Mouse (Mus musculus) heart, postnatal 0 days (tissue): ENCODE data around the gene Tiam1. TPM values are rescaled to one million over a fixed set of nuclear protein-coding genes. Genes with fewer than 3 reads are reported as not detected.
A peak's percentile ranks its signal among the peaks of the same experiment; 100 is the strongest.

Experiments used
- ATAC-seq: fragments of 200-750 bp; cut with Nextera tagmentation; 2 replicates; pipeline ENCODE4 v1.8.0; 2017; ENCODE audit warnings: low read depth, moderate number of reproducible peaks, moderate library complexity; ENCODE audit not compliant: insufficient read depth
- DNase-seq: peaks from one replicate; pipeline ENCODE4 v3.0.0-alpha.2; 2016; ENCODE audit warnings: low spot score
- H3K27ac ChIP-seq: fragments of 300-500 bp; sonication (generic); 2 replicates; pipeline ENCODE4 v1.5.1; 2014; ENCODE audit warnings: low read depth, mild to moderate bottlenecking
- H3K27me3 ChIP-seq: fragments of 300-500 bp; sonication (generic); 2 replicates; pipeline ENCODE4 v1.6.1; 2014; ENCODE audit warnings: low read length, mixed read lengths; ENCODE audit not compliant: control insufficient read depth, insufficient read depth
- H3K36me3 ChIP-seq: fragments of 300-500 bp; sonication (generic); replicated peaks from 2 replicates; pipeline ENCODE4 v1.6.1; 2014; ENCODE audit warnings: low read length, mixed read lengths; ENCODE audit not compliant: control insufficient read depth, insufficient read depth
- H3K4me1 ChIP-seq: fragments of 300-500 bp; sonication (generic); 2 replicates; pipeline ENCODE4 v1.6.1; 2014; ENCODE audit warnings: antibody characterized with exemption; ENCODE audit not compliant: control insufficient read depth, insufficient read depth
- H3K4me2 ChIP-seq: fragments of 300-500 bp; sonication (generic); 2 replicates; pipeline ENCODE4 v1.6.1; 2014; ENCODE audit warnings: low read depth, mild to moderate bottlenecking, low read length, moderate library complexity
- H3K4me3 ChIP-seq: fragments of 300-500 bp; sonication (generic); 2 replicates; pipeline ENCODE4 v1.5.1; 2014; ENCODE audit warnings: low read depth, low read length
- H3K9ac ChIP-seq: fragments of 300-500 bp; sonication (generic); replicated peaks from 2 replicates; pipeline ENCODE4 v1.6.1; 2014; ENCODE audit warnings: low read depth, low read length, mixed read lengths
- H3K9me3 ChIP-seq: fragments of 300-500 bp; sonication (generic); replicated peaks from 2 replicates; pipeline ENCODE4 v1.6.1; 2016; ENCODE audit warnings: low read length; ENCODE audit not compliant: control insufficient read depth
- CTCF ChIP-seq: IDR thresholded peaks from 2 replicates; pipeline ENCODE4 v1.5.1; 2016; ENCODE audit warnings: antibody characterized with exemption, control low read depth, low read depth
- EP300 ChIP-seq: IDR thresholded peaks from 2 replicates; pipeline ENCODE4 v1.6.1; 2016; ENCODE audit warnings: antibody characterized with exemption, low read depth
- WGBS: fragments of 180-500 bp; shearing (Covaris S2); extraction: QIAGEN DNeasy Blood & Tissue Kit; methylation state at CpG from one replicate; pipeline ENCODE4 v1.1.7; 2014; 5-methylcytosine and 5-hydroxymethylcytosine counted together
- polyA plus RNA-seq: library from polyadenylated mRNA; unstranded; fragments of >200 nt; fragmentation: Nextera tagmentation; extraction: Ambion mirVana; gene quantifications from 2 replicates; pipeline ENCODE4 v1.2.1, GENCODE M21; 2015
- total RNA-seq: library from RNA; depleted of rRNA; stranded (reverse); fragments of >200 nt; gene quantifications from 2 replicates; pipeline ENCODE4 v1.2.3, GENCODE M21; 2014; ENCODE audit warnings: low replicate concordance

Tiam1 gene
- total and polyA plus RNA-seq, 2 experiments from 2014 or later = 2.6 to 3.6 TPM

DNA sequence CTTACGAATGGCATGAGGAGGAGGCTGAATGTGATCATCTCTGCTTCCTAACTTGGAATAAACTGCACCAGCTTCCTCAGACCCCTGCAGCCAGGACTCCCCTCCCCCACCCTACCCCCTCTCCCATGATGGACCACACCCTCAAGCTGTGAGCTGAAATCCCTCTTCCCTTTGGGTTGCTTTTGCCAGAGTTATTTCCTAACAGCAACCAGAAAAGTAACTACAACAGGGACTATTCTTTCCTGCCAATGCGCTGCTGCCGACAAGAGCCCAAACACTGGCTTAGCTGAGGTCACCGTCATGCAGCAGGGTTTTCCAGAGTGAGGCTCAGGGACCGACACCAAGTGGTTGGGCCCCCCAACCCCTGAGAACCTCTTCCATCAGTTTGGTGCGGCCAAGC lies 303.2 kb downstream of the Tiam1 start:
- ATAC-seq (no peak), DNase-seq (no peak)
- TF ChIP-seq EP300 (no peak), CTCF (no peak)
- Histone ChIP-seq H3K36me3 (no peaks in the 10 kb centered on the region), H3K4me3 (no peak overlapping the region), H3K27ac (no peak overlapping the region), H3K9me3 (no peaks in the 10 kb centered on the region), H3K27me3 (peaks cover 12% of the 10 kb centered on the region; the same call in 1 of the 2 replicates), H3K9ac (no peak overlapping the region), H3K4me1 (no peaks in the 10 kb centered on the region), H3K4me2 (no peak overlapping the region)
- WGBS = 81% methylated on average over 6 of the region's 6 CpGs

- Histone ChIP-seq H3K4me3 (no peak overlapping the region), H3K9me3 (no peaks in the 10 kb centered on the region), H3K27ac (no peak overlapping the region), H3K4me2 (no peak overlapping the region), H3K4me1 (no peaks in the 10 kb centered on the region), H3K9ac (no peak overlapping the region), H3K36me3 (no peaks in the 10 kb centered on the region), H3K27me3 (peaks cover 6% of the 10 kb centered on the region; the same call in 1 of the 2 replicates)
- ATAC-seq = peak; percentile 42; the same call in 1 of the 2 replicates
- WGBS = 60% methylated on average over 5 of the region's 5 CpGs
- no peak for DNase-seq
- TF ChIP-seq EP300 = no peak
- no peak for TF ChIP-seq CTCF
Measured at GRCm38 (mm10) chr16:89839829-89840228, 303.7 kb downstream of the Tiam1 start.

DNA sequence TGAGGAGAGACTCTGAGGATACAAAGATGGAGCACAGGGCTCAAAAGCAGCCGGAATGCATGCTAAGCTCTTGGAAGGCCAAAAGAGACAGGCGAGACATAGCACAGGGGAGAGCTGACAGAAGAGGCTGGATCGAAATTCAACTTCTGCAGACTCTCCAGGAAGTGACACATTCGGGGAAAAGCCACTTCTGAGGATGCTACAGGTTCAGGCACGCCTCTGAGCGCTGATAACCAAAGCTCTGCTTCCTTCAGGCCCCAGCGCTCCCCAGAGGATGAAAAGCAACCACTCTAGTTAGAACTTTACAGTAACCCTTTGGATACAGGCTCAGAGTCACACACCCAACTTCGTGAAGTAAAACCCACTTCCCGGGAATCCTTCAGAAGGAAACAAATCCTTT lies 306.5 kb downstream of the Tiam1 start:
- WGBS = 34% methylated on average over 9 of the region's 9 CpGs
- TF ChIP-seq CTCF = no peak
- no peak for TF ChIP-seq EP300
- H3K27ac ChIP-seq = no peak overlapping the region
- H3K4me2 ChIP-seq = no peak overlapping the region
- H3K27me3 ChIP-seq = peaks cover 3% of the 10 kb centered on the region; the same call in 1 of the 2 replicates
- H3K9ac ChIP-seq = no peak overlapping the region
- no peaks in the 10 kb centered on the region for H3K4me1 ChIP-seq
- no peak for ATAC-seq
- H3K36me3 ChIP-seq = no peaks in the 10 kb centered on the region
- no peak overlapping the region for H3K4me3 ChIP-seq
- H3K9me3 ChIP-seq = no peaks in the 10 kb centered on the region
- DNase-seq = no peak

- WGBS = 52% methylated on average over 7 of the region's 7 CpGs
- DNase-seq = no peak
Measured at GRCm38 (mm10) chr16:89835551-89835950, 308.0 kb downstream of the Tiam1 start.

DNA sequence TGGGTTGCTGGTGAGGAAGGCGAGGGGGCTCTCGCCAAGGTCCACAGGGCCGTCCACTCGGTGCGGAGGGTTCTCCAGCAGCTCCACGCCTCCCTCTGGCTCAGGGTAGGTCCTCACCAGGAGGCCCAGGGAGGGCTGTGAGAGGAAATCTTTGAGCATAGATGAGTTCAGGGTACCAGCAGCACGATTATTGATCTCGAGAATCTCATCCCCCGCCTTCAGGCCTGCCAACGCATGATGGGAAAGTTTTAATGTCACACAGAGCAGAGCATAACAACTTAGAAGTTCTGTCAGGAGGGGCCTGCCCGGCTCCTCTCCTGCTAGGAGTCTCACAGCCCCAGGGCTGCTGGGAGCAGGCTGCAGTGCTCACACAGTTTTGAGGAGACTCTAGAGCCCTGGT lies 310.6 kb downstream of the Tiam1 start:
- H3K9me3 ChIP-seq = no peaks in the 10 kb centered on the region
- no peak for ATAC-seq
- no peak overlapping the region for H3K4me3 ChIP-seq
- H3K36me3 ChIP-seq = no peaks in the 10 kb centered on the region
- H3K9ac ChIP-seq = no peak overlapping the region
- DNase-seq = no peak
- TF ChIP-seq CTCF = no peak
- TF ChIP-seq EP300 = no peak
- WGBS = 76% methylated on average over 11 of the region's 11 CpGs
- H3K27ac ChIP-seq = no peak overlapping the region
- peaks cover 17% of the 10 kb centered on the region for H3K4me1 ChIP-seq
- no peaks in the 10 kb centered on the region; the same call in 1 of the 2 replicates for H3K27me3 ChIP-seq
- no peak overlapping the region for H3K4me2 ChIP-seq

More at GRCm38 (mm10) chr16:89835551-89835950, 308.0 kb downstream of the Tiam1 start:
- no peak for ATAC-seq
- no peaks in the 10 kb centered on the region for H3K9me3 ChIP-seq
- no peak overlapping the region for H3K4me3 ChIP-seq
- H3K4me1 ChIP-seq = peaks cover 5% of the 10 kb centered on the region; the same call in 1 of the 2 replicates
- no peak overlapping the region for H3K4me2 ChIP-seq
- H3K27ac ChIP-seq = no peak overlapping the region
- TF ChIP-seq CTCF (no peak), EP300 (no peak)
- no peaks in the 10 kb centered on the region for H3K36me3 ChIP-seq
- no peak overlapping the region for H3K9ac ChIP-seq
- H3K27me3 ChIP-seq = peaks cover 1% of the 10 kb centered on the region; the same call in 1 of the 2 replicates

DNA sequence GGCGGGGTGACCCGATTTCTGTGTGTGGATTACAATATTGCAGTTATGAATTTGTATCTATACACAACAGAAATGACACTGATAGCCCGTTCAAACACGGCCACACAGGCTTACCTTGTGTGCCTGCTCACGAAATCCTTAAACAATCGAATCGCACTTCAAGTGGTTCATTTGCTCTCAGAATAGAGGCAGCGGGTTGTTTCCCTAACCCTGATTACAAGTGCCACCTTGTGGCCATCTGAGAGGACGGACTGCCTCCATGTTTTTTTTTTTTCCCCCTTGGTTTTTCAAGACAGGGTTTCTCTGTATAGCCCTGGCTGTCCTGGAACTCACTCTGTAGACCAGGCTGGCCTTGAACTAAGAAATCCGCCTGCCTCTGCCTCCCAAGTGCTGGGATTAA lies 312.4 kb downstream of the Tiam1 start:
- WGBS = 23% methylated on average over 10 of the region's 10 CpGs
- Histone ChIP-seq H3K4me1 (peaks cover 17% of the 10 kb centered on the region), H3K4me2 (peak overlapping the region; percentile 55), H3K9me3 (no peaks in the 10 kb centered on the region), H3K36me3 (no peaks in the 10 kb centered on the region), H3K27me3 (no peaks in the 10 kb centered on the region), H3K9ac (no peak overlapping the region), H3K27ac (peak overlapping the region; percentile 78; the same call in 1 of the 2 replicates), H3K4me3 (peak overlapping the region; percentile 27; the same call in 1 of the 2 replicates)
- peak; percentile 82 for TF ChIP-seq CTCF
- no peak for TF ChIP-seq EP300
- peak; percentile 64 for DNase-seq
- ATAC-seq = peak; percentile 14; the same call in 1 of the 2 replicates
